Mouse (Mus musculus): ENCODE measurements at regions not wholly inside any gene's neighbourhood (a gene's known extent, or its start where the extent isn't known, plus 50 kb on each side); places are given as distances from the start of the nearest gene placed in this dataset.

GRCm38 (mm10) chr3:156423100-156423499 lies 138.5 kb upstream of the Negr1 start:
- no peak for DNase-seq

GRCm38 (mm10) chr3:156455042-156455441 lies 106.6 kb upstream of the Negr1 start:
- no peak for DNase-seq

GRCm38 (mm10) chr3:156463299-156463698 lies 98.3 kb upstream of the Negr1 start:
- no peak for DNase-seq

- no peak for DNase-seq
Measured at GRCm38 (mm10) chr3:156465601-156466000, 96.0 kb upstream of the Negr1 start.

- no peak for DNase-seq
Measured at GRCm38 (mm10) chr3:156472665-156473064, 88.9 kb upstream of the Negr1 start.
